Mouse (Mus musculus) gastrocnemius, adult 2 months (tissue): ENCODE measurements around the gene Ssc5d. TPM values are rescaled to one million over a fixed set of nuclear protein-coding genes. Genes with fewer than 3 reads are reported as not detected.
"Not testable (repeated sequence)": the region's sequence is repeated elsewhere in the genome, so short reads cannot be mapped to it uniquely, and the experiment has no call there.

Experiments
- DNase-seq: peaks from one replicate; pipeline ENCODE4 v3.0.0; 2022
- H3K27ac ChIP-seq: fragments of 200-600 bp; 2 replicates; pipeline ENCODE4 v1.8.1; 2022; ENCODE audit warnings: mild to moderate bottlenecking
- H3K4me3 ChIP-seq: fragments of 200-600 bp; 2 replicates; pipeline ENCODE4 v1.8.1; 2022; ENCODE audit warnings: mild to moderate bottlenecking, moderate library complexity
- CTCF ChIP-seq: fragments of 200-600 bp; IDR thresholded peaks from 2 replicates; pipeline ENCODE4 v1.8.1; 2022; ENCODE audit warnings: antibody characterized with exemption, mild to moderate bottlenecking, moderate library complexity
- intact Hi-C: fragments of 180-260 bp; cut with DNase I; formaldehyde crosslinking; loops from one replicate; pipeline ENCODE4 v1.15.1; 2025
- long read RNA-seq, 2 experiments: library from polyadenylated mRNA; stranded (forward); transcript quantifications; one replicate each; pipeline ENCODE4 v2.0.0; 2021
- total RNA-seq, 2 experiments: library from RNA; stranded (reverse); gene quantifications; 2 replicates each; pipeline ENCODE4 v1.2.3; 2021

The Ssc5d gene
- total RNA-seq, result 1 to 10 TPM; 4.3 to 8.7 TPM
- long read RNA-seq, experiment 1, full-length matches to known transcripts, result 1 of 1 reads
- long read RNA-seq, experiment 1, partial matches to known transcripts, result 0 of 1 reads
- long read RNA-seq, experiment 1, other reads (novel, unspliced or antisense), result 0 of 1 reads
- long read RNA-seq, experiment 2, full-length matches to known transcripts, result 1 of 3 reads
- long read RNA-seq, experiment 2, partial matches to known transcripts, result 2 of 3 reads
- long read RNA-seq, experiment 2, other reads (novel, unspliced or antisense), result 0 of 3 reads

DNA sequence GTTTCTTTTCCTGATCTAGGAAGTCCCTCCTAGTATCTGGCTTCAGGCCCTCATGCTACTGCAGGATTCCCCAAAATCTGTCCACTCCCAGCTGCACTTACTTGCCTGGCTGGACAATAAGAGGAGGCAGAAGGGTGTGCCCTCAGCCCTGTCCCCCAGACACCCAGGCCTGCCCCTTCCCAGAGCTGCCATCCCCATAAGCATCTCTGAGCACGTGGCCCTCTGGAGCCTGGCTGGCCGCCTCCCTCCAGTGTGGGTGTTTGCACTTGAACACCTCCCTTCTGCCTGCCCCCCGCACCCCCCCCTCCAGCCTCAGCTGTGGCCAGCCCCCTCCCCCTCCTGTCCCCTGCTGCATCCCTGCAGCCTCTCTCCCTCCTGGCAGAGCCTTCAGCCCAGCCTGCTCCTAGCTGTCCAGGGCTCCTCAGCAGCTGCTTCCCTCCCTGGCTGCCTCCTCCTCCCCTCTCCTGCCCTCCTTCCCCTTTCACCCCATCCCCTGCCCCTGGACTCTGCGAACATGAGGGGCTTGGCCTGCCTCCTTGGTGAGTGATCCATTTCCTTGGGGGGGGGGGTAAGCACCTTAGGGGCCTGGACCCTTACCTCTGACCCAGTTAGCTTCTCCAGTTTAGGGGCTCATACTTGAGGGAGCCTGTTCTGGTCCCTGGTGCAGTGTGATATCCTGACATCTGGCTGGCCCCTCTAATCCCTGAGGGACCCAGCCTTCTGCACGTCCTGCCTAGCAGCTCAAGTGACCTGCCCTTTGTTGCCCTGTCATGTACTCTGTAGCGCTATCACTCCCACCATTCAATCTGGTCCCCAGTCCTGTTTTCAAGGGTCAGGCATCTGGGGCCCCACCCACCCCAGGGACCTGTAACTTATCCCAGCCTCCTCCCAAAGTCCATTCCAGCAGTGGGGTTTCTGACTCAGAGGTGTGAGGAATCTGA is at the start of gene Ssc5d:
Gene Ssc5d, plus strand, starts transcription at position 345 of the 941 bp plus-strand sequence.
- peak within 1 kb of the TSS; percentile 74 for H3K4me3 ChIP-seq
- H3K27ac ChIP-seq, result peak within 1 kb of the TSS; percentile 86
- no peak for TF ChIP-seq CTCF
- intact Hi-C loops, result no loop called here
- DNase-seq, result peak; percentile 82

DNA sequence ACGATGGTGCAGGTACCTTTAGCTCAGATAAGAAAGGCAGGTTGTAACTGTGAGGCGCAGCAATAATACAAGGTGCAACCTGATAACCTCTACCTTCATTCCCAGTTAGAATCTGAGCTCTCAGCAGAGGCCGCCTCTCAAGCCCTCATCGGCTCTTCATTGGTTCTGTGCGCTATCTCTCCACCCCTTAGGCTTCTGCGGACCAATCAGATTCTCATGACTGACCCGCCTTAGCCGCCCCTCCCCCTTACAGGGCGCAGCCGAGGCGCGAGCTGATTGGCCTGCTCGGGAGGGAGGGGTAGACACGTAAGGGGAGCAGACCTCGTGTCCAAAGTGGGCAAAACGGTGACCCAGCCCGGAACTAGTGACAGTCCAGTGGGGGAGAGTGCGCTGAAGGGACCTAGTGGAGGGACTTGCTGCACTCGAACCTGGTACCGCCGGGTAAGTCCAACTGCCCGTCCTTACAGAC is 48.8 kb upstream of the Ssc5d start, which contains the start of gene Isoc2a:
Gene Isoc2a, plus strand, starts transcription at position 401 of the 469 bp plus-strand sequence.
- peak; percentile 96 for DNase-seq
- Histone ChIP-seq H3K4me3 (peak within 1 kb of the TSS; percentile 88), H3K27ac (peak within 1 kb of the TSS; percentile 98)
- TF ChIP-seq CTCF, result no peak
- intact Hi-C loops, result loop anchor here (2.0 kb wide), 1 partner anchor 38 kb away; the partner anchor contains the start of gene Zfp628

DNA sequence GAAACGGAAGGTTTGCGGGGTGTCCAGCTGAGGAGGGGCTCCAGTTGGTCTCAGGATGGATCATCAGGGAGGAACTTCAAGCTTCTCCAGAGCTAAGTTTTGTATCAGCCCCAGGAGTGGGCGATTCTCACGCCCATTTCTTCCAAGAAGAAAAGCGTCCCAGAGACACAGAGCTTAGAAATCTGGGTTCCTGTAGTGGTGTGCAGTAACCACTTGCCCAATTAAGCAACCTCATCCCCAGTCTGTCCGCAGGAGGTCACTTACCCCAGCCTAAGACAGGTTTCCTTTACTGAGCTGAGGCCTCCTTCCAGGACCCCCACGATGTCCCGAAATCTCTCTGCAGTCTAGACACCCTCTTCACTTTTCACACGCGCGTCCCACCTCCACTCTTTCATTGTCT is 48.4 kb upstream of the Ssc5d start:
- TF ChIP-seq CTCF, result no peak
- Histone ChIP-seq H3K4me3 (peak overlapping the region; percentile 88), H3K27ac (peak overlapping the region; percentile 98)
- intact Hi-C loops, result loop anchor here (2.0 kb wide), 1 partner anchor 38 kb away; the partner anchor contains the start of gene Zfp628
- DNase-seq, result no peak

DNA sequence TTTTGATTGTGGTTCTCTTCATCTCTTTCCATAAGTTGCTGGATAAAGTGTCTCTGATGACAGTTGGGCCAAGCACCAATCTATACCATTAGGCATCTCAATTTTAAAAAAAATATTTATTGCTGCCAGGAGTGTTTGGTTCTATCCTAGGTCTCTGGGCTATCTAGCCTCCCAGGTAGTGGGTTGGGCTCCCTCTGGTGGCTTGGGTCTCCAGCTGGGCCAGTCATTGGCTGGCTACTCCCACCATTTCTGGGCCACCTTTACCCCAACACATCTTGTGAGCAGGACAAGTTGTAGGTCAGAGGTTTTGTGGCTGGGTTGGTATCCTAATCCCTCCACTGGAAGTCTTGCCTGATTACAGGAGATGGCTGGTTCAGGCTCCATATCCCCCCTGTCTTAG is 47.4 kb upstream of the Ssc5d start:
- peak; percentile 56 for TF ChIP-seq CTCF
- DNase-seq, result peak; percentile 47
- intact Hi-C loops, result no loop called here
- peak overlapping the region; percentile 88 for H3K4me3 ChIP-seq
- H3K27ac ChIP-seq, result peak overlapping the region; percentile 98

DNA sequence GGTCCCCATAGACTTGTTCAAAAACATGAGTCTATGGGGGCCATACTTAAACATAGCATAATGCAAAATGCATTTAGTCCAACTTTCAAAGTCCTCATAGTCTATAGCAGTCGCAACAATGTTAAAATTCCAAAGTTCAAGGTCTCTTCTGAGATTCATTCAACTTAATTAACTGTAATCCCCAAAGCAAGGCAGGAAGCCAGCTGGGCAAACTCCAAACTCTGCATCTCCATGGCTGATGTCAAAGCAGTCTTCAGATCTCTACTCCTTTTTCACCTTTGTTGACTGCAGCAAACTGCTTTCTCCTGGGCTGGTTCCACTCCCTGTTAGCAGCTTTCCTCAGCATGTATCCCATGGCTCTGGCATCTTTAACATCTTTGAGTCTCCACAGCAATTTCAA is 46.5 kb upstream of the Ssc5d start:
- intact Hi-C loops, DNase-seq, H3K27ac ChIP-seq, H3K4me3 ChIP-seq: not testable (repeated sequence)

DNA sequence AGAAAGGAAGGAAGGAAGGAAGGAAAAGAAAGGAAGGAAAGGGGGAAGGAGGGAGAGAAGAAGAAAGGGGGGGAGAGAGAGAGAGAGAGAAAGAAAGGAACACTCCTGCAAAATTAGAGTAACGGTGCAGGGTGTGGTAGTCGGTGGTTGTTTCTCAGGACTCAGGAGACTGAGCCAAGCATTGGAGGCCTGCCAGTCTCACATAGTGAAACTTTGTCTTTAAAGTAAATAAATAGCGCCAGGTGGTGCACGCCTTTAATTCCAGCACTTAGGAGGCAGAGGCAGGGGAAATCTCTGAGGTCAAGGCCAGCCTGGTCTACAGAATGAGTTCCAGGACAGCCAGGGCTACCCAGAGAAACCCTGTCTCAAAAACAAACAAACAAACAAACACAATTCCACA is 38.9 kb upstream of the Ssc5d start:
- intact Hi-C loops, result no loop called here
- DNase-seq, result no peak
- no peak overlapping the region for H3K4me3 ChIP-seq
- TF ChIP-seq CTCF, result no peak
- H3K27ac ChIP-seq, result peak overlapping the region; percentile 43; the same call in 1 of the 2 replicates

DNA sequence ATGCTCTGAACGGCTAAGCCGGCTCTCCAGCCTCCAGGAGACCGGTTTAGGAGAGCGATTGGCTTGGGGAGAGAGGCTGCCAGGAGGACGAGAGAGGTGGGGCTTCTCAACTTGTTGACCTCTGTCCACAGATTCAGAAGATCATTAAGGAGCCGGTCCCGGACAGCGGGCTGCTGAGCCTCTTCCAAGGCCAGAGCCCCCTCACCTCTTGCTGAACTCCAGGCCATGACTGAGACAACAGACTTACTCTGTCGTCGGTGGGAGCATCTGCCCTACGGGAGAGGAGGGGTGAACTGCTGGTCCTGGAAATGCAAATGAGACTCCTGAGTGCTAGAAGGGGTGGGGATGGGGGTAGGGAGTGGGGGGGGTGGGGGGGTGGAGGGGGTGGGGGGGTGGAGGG is 30.4 kb upstream of the Ssc5d start:
- H3K4me3 ChIP-seq, result no peak overlapping the region
- TF ChIP-seq CTCF, result no peak
- H3K27ac ChIP-seq, result no peak overlapping the region
- intact Hi-C loops, result no loop called here
- no peak for DNase-seq

DNA sequence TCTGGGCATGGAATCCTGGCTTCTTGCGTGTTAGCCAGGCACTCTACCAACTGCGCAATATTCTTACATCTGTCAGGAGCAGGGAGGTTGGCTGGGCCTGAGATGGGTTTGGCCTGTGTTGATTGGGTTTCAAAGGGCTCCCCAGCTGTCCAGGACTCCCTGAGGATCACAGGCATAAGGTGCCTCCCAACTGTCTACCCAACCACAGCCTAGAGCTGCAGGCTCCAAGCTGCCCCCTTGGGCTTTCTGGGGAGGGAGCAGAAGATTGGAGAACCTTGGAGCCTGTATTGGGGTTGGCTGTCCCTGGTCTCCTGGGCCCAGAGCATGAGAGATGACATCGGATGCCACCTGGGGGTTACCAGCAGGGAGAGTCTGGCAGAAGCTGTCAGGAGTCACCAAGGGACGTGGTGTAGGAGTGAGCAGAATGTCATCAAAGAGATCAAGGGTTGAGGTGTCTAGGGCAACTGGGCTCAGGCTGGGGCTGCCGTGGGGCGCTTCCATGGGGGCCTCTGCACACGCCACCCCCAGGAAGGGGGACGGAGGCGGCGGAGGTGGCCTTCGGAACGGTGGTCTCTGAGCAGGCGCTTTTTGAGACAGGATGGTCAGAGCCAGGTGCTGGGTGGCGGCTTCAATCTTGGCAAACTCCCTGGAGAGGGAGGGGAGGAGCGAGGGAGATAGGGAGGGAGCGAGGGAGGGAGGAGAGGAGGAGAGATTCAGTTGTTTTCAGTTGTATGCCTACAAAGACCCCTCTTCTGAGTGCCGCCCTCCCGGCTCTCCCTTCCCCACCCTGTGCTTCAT is 26.5 kb upstream of the Ssc5d start:
- no peak for TF ChIP-seq CTCF
- no peak for DNase-seq
- intact Hi-C loops, result no loop called here
- peak overlapping the region; percentile 68 for H3K4me3 ChIP-seq
- peak overlapping the region; percentile 77 for H3K27ac ChIP-seq

DNA sequence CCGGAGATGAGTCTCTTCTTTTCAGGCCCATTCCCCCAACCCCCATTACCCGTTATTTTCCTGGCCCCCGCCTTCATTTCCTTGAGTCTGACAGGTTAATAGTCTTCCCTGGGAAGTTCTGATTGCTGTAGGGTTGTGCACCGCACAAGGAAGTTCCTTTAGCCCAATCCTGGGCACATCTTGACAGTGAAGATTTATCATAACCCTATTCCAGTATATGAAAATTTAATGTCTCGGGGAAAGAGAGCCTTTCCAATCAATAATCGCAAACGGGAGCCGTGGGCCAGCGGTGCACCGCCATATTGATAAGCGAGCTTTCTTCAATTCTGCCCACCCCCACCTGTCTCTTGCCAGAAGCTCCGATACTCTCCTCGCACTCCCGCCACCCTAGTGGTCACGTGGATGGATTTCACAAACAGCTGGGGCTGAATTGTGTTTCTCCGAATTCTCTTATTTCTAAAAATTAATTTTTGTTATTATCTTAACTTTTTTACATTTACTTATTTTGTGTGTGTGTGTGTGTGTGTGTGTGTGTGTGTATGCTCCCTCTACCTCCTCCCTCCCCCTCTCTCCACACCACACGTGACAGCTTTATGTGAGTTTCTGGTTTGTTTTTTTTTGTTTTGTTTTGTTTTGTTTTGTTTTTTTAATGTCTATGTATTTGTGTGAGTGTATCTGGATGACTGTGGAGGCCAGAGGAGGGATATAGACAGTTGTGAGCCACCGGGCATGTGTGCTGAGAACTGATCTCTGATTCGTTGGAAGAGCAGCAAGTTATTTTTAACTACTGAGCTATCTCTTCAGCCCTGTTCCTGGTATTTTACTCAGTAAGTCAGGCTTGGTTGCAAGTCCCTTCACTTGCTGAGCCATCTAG is 25.7 kb upstream of the Ssc5d start:
- H3K27ac ChIP-seq, result peak overlapping the region; percentile 77
- H3K4me3 ChIP-seq, result peak overlapping the region; percentile 68
- DNase-seq, result peak; percentile 63
- TF ChIP-seq CTCF, result no peak
- intact Hi-C loops, result no loop called here

DNA sequence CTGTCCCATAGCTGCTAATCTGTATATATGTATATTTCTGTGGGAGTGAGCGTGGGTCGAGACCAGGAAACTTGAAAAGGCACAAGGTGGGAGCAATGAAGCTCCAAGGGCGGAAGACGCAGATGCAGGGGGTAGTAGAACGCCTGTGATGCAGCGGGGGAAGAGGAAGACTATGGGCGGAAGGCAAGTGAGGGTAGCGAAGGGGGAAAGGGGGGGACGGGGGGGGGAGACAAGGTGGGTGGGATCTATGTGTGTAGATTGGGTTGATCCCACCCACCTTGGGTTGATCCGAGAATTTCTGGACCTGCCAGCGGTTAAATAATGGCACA is 25.1 kb upstream of the Ssc5d start:
- no peak for TF ChIP-seq CTCF
- Histone ChIP-seq H3K27ac (peak overlapping the region; percentile 77), H3K4me3 (peak overlapping the region; percentile 68)
- intact Hi-C loops, result no loop called here
- DNase-seq, result no peak

DNA sequence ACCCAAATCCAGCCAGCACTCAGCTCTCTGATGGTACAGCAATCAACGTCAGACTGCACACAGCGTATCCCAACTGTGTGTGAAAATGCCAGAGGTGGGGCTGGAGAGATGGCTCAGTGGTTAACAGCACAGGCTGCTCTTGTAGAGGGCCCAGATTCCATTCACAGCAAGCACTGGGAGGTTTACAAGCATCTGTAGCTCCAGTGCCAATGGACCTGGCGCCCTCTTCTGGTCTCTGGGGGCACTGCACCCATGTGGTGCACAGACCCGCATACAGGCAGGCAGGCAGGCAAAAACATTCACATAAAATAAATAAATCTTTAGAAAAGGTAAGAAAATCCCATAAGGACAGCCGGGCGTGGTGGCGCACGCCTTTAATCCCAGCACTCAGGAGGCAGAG is 24.4 kb upstream of the Ssc5d start:
- Histone ChIP-seq H3K4me3 (peak overlapping the region; percentile 68), H3K27ac (peak overlapping the region; percentile 77; the same call in 1 of the 2 replicates)
- peak; percentile 56 for TF ChIP-seq CTCF
- DNase-seq, result peak; percentile 43
- intact Hi-C loops, result no loop called here
